Mouse (Mus musculus): ENCODE results near the gene Tbc1d22a.
"Not testable (repeated sequence)": the region's sequence is repeated elsewhere in the genome, so short reads cannot be mapped to it uniquely, and the experiment has no call there.

Tbc1d22a gene

DNA sequence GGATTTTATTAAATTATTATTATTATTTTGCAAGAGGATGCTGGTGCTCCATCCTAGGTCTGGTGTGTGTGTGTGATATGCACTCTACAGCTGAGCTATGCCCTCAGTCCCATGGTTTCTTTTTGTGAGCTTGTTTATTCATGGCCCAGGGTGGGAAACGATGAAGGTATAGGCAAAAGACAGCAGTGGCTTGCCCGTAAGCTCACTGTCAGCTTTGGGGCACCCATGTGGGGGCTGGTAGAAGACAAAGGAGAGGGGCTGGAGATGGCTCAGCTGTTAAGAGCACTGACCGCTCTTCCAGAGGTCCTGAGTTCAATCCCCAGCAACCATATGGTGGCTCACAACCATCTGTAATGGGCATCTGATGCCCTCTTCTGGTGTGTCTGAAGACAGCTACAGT is 32.9 kb upstream of the Tbc1d22a start:
- DNase-seq (ENCODE audit: low spot score): not testable (repeated sequence)

DNA sequence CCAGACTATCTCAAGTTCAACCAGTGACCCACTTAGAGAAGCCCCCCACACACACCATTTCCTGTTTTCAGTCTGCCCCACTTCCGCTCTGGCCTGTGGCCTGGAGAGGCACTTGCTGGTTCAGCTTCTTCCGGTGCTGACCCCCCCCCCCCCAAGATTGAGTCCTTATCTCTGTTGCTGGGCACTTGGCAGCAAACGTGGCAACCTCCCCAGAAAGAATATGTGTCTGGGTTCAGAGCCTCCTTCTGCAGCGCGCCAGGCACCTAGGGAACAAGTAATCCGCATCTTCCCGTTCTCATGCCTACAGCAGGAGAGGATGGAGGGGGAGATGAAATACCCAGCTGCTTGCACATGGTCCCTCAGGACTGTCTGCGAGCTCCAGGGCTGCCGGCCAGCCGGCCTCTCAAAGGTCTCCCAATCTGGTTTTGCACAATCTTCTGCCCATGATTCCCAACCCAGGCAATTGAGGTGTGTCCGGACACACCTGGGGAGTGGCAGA is 32.3 kb upstream of the Tbc1d22a start:
- DNase-seq (ENCODE audit: low spot score): no peak

DNA sequence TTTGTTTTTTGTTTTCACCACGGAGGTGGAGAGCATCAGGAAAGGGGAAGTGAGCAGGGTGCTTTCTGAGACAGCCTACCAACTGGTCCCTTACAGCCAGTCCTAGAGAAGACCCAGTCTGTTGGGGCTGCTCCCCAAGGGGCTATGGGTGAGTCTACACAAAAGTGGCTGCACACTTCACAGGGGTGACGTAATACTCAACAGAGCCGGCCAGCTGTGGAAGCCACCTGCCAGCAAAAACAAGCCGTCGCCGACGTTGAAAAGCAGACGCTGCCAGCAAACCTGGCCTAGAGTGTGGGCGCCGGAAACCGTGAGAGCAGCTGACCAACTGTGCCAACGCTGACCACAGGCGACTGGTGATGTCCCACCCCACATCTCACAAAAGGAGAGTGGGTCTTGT is 31.6 kb upstream of the Tbc1d22a start:
- DNase-seq (ENCODE audit: low spot score): no peak

DNA sequence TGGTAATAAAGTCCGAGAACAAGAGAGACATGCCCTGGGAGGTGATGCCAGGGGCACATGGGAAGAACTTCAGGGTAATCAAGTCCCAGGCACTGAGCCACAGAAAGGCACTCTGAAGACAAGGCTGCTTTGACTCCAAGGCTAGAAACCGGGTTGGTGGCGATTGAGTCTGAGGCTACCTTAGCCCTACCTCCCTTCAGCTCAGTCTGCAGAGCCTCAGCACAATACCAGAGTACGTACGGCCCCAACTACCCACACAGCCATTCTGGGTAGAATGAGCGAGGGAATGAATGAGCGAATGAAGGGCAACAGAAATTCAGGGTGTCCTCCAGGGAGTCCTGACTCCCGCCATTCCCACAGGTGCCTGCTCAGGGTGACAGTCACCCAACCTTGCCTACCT is 30.8 kb upstream of the Tbc1d22a start:
- no peak for DNase-seq (ENCODE audit: low spot score)

DNA sequence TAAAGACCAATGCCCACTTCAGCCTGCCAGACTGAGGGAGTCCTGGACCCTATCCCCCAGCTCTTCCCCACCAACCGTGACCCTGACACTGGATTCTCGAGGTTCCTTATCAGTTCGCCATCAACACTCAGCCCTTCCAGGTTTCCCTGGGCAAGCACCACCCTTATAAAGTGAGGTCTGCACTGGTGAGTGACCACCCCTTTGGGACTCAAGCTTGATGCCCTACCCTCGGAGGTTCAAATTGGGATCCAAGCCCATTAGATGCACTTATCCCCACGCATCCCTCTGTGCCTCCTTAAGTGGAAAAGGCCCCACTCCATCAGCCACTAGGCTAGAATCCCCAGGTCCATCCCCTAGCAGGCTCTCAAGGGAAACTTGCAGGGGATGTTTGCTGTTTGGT is 30.2 kb upstream of the Tbc1d22a start:
- DNase-seq (ENCODE audit: low spot score): no peak

DNA sequence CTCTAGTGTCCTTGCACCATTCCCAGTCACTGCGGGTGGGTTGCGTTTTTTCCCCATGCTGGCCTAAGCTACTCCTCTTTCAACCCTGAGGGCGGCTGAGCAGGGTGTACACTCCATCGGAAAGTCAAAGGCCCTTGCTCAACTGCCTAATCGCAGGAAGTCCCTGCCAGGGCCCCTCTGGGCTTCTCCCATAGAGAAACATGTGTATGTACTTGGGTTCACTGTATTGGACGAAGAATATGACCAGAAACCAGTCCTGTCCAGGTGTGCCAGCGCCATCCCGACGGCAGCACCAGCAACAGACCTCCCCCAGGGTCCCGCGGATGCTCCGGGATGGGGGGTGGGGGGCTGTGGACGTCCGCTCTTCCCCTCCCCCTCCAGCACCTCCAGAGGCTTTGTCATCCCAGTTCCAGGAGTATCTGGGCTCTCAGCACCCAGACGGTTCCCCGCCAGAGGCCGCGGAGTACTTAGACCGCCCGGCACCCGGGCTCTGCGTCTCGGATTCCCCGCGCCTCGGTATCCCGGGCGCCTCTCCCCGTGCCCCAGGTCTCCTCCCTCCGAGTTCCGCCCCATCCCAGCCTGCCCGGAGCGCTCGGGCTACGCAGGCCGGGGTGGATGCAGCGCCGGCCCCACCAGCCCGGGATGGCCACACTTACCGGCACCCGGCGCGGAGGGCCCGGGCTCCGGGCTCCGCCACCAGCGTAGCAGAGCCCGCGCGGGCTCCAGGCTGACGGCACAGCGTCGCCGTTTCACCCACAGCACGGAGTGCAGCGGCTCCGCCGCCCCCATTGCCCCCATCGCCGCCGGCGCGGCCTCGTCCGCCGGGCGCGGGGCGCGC is 29.2 kb upstream of the Tbc1d22a start:
- no peak for DNase-seq (ENCODE audit: low spot score)

DNA sequence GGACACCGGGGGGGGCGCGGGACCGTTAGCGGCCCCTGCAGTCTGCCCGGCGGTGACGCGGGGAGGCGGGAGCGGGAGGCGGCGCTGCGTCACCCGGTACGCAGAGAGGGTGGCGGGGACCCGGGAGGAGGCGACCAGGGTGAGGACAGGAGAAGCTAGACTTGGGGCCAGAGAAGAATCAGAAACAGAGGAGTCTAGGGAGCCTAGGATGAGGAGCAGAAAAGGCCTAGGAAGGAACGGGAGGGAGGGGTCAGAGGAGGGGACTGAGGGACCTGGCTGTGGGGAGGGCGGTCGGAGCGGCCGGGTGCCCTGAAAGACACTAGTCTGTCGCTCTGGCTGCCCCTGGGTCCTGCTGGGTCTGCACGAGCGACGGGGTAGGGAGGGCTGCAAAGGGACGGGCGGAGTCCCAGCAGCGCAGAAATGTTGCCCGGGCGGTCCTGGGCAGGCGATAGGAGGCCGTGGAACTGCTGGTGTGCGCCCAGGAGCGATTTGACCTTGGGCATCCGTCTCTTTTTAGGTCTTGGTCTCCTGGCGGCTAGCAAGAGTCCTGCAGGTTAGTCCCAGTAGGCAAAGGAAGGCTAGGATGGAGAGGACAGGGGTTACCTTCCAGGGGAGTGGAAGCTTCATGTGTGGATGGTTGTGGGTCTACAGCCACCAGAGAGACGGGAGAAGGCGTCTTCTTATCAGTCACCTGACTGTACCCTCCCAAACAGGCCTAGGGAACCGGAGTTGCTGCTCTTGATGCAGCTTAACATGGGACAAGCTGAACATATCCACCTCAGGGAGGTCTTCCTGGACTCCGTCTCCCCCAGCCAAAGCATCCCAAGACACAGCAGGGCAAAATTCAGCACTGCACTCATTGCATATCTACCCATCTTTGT is 28.3 kb upstream of the Tbc1d22a start, which contains the start of gene Cerk:
Cerk (minus strand) TSS at position 453 of the 881 bp plus-strand sequence.
- DNase-seq (ENCODE audit: low spot score): peak; percentile 55

DNA sequence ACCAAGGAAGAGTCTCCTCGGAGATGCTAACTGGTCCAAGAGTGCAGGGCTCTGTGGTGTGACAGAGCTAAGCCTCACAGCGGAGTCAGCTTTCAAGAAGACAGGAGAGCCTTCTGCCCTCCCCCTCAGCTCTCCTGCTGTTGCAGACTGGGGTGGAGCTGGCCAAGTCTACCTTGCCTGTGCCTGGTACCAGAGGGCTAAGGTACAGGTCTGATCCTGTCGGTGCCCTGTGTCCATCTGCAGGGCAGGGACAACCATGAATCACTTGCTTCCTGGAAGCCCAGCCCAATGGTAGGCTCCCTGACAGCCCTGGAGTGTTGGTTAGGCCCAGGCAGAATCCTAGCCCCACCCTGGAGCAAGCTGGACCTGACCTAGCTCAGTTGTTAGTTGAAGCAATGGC is 27.6 kb upstream of the Tbc1d22a start:
- no peak for DNase-seq (ENCODE audit: low spot score)

DNA sequence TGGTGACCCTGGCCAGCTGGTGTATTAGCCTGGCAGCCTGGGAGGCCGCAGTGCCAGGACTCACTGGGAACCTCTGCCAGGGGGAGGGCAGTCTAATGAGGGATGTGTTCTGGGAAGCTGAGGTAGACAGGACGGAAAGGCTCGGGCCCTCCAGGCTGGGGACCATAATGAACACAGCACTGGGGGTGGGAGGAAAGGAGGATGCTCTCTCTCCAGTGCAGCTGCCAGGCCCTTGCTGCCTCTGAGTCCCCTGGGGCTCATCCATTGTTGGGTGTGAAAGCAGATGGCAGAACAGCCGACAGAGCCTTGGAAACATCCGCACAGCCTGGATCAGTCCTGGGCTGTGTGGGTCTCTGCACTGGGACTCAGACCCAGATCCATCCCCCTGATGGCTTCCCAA is 26.1 kb upstream of the Tbc1d22a start:
- no peak for DNase-seq (ENCODE audit: low spot score)

DNA sequence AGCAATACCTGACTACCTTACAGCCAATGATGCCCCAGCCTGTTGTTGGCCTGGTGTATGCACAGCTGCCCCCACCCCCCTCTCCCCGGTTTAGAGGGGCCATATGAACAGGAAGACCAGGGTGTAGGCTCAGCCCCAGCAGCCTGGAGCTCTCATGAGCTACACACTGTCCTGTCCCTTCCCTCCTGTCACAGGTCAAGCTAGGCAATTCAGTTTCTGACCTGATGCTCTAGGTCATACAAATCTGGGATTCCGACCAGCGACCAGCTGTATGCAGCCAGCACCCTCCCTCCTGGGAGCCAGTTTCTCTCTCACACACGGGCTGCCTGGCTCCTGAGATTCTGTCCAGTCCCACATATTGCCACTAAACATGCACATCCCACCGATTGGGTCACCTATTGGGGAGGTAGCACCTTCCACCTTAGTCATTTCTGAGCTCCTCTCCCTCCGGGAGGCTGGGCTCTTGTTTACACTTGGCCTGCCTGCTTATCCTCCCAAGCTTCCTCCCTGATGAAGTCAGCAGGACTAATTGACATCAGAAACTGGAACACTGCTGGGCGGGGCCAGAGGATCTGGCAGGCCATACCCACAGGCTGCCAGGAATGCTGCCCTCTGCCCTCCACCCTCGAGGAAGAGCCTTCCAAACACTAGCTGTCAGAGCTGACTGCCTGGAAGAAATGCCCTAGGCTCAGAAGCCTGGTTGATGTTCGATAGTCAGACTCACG is 25.4 kb upstream of the Tbc1d22a start:
- peak; percentile 77 for DNase-seq (ENCODE audit: low spot score)

DNA sequence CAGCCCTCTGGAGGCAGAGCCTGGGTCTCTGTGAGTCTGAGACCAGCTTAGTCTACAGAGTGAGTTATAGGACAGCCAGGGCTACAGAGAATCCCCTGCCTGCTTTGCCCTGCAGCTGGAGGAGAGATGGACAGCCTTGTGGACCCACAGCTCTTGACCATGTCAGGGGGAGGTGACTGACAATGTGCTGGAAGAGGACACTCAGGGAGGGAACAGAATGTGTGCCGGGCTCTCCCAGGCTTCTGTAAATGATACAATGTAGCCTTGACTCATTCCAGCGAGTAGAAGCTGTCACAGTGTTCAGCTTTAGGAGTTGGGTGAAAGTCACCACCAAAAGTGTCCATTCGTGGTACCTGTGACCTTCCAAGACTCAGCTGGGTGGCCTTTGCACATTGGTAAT is 23.9 kb upstream of the Tbc1d22a start:
- DNase-seq (ENCODE audit: low spot score): peak; percentile 73

DNA sequence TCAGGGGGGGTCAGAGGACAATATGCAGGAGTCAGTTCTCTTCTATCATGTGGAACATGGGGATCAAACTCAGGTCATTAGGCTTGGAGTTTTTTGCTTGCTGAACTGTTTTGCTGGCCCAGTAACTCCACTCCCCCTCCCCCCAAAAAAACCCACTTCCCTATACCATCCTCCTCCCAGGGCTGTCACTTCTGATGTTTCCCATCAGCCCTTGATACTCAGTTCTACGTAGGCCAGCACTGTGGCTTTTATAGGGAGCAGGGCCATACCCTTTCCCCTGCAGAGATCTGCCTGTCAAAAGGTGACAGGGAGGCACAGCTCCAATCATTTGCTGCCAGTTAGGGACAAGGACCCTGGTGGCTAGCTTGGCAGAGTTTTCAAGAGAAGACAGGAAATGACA is 22.8 kb upstream of the Tbc1d22a start:
- no peak for DNase-seq (ENCODE audit: low spot score)

DNA sequence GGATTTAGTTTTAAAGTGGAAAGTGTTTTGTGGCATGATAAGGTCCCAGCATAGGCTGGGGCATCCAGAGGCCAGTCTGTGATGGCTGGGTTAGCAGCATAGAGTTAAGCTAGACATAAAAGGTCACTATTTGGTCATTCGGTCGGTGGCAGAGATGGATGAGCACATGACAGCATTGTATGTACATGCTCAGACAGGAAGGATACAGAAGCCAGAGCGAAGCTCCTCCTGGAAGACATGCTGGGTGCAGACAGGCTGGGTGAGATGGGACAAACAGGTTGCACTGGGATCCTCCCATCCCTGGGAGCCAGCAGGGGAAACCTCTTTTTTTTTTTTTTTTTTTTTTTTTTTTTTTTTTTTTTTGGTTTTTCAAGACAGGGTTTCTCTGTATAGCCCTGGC is 22.3 kb upstream of the Tbc1d22a start:
- no peak for DNase-seq (ENCODE audit: low spot score)

DNA sequence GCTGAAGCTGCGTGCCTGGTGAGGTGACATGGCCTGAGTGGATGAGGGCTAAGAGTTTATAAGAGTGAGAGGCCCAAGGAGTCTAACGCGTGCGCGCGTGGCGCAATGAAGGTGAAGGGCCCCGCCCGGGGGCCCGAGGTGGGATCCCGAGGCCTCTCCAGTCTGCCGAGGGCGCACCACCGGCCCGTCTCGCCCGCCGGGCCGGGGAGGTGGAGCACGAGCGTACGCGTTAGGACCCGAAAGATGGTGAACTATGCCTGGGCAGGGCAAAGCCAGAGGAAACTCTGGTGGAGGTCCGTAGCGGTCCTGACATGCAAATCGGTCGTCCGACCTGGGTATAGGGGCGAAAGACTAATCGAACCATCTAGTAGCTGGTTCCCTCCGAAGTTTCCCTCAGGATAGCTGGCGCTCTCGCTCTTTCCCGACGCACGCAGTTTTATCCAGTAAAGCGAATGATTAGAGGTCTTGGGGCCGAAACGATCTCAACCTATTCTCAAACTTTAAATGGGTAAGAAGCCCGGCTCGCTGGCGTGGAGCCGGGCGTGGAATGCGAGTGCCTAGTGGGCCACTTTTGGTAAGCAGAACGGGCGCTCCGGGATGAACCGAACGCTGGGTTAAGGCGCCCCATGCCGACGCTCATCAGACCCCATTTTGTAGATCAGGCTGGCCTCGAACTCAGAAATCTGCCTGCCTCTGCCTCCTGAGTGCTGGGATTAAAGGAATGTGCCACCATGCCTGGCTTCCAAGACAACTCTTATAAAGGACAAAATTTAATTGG is 19.4 kb upstream of the Tbc1d22a start:
- DNase-seq (ENCODE audit: low spot score): not testable (repeated sequence)

DNA sequence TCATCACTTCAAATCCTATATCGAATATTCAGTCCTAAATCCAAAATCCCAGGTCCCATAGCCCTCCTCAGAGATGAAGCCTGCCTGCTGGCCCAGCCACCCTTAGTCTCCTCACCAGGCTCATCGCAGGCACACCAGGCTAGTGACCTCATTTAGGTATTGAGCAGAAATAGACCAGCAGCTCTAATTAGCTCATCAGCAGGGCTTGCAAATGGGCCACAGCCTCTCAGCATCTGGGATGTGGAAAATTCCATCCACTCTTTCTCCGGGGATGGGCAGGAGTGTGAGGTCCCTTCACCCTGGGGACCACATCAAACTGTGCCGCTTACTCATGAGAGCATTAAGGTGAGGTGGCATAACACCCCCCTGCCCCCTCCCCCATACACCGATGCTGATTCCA is 15.2 kb upstream of the Tbc1d22a start:
- no peak for DNase-seq (ENCODE audit: low spot score)

DNA sequence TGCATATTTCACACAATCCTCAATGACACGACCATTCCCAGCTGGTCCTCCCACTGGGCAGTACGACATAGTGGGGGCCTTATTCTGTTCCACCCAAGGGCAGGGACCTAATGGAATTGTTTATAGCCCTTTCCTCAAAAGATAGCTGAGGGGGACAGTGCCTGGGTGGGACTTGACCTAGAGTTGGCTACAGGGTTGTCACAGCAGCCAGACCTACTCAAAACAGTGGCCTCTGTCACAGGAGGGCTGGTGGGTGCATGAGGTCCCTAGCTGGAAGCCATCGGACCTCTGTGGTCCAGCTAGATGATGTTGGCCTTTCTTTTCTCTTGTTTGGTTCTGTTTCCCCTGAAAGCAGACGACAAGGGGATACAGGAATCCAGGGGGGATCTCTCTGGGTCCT is 14.8 kb upstream of the Tbc1d22a start:
- DNase-seq (ENCODE audit: low spot score): no peak

DNA sequence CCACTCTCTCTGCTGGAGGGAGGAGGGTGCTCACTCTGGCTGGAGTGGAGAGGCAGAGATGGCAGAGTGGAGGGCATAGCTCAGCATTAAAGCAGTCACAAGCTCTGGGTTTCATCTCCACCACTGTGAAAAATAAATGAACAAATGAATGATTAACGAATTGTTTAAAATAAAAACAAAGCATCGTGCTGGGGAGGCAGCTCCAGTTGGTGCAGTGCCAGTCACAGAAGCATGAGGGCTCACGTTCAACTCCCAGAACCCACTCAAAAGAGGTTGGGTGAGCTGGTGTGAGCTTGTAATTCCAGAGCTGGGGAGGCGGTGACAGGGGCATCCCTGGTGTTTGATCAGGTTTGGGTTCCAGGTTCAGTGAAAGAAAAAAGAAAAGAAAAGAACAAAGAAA is 14.1 kb upstream of the Tbc1d22a start:
- DNase-seq (ENCODE audit: low spot score): no peak

DNA sequence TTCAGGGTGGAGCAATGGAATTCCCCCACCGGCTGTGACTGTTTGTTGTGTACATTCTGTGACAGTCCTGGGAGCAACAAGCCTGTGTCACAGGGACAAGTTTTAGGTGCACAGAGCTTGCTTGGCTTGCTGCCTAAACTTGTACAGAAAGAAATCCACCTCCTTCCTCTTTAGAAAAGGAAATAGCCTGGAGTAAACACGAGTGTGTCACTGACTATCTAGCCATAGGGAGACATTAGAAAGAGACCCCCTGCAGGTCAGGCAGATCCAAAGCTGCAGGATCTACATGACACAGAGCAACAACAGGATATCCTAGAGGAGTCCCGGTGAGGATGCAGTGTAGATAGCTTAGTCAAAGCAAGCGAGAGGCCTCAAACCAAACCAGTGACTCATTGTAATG is 13.2 kb upstream of the Tbc1d22a start:
- no peak for DNase-seq (ENCODE audit: low spot score)

DNA sequence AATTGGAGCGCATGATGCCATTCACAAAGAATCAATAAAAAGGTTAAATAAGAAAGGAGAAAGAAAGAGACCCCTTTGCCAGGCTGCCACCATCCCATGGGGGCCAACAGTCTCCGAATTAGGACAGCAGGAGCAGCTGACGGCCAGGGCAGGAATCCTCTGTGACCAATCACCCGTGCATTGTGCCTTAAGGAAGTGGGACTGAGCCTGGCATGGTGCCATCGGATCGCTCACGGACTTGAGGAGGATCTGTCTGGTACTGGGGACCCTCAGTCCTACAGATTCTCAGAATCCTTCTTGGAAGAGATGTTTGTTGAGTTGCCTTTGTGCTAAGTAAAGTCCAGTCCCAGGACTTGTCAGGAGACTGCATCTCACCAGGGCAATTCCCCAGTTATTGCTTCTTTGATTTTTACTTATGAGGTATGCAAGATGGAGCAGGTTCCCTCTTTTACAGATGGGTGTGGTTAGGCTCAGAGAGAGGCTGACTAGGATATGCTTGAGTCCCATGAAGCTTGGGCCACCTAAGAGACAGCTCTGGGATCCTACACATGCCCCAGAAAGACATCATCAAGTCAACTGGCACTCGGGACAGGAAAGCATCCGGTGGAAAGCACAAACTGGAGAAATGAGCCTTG is 12.4 kb upstream of the Tbc1d22a start:
- no peak for DNase-seq (ENCODE audit: low spot score)

DNA sequence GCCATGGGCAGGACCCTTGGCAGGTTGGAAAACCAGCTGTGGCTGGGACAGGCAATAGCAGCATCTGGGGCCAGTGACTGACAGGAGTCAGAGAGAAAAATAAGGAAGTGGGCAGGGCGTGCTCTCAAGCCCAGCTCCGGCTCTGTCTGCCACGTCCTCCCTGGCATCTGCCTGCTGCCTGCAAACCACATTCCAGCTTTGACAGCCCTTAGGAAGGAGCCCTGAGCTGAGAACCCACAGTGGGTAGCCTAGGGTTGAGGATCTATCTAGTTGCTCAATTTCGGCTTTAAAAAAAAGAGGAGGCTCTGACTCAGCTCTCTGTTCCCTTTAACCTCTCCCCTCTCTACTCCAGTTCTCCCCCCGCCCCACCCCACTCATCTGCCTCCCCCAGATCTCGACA is 11.6 kb upstream of the Tbc1d22a start:
- DNase-seq (ENCODE audit: low spot score): no peak

DNA sequence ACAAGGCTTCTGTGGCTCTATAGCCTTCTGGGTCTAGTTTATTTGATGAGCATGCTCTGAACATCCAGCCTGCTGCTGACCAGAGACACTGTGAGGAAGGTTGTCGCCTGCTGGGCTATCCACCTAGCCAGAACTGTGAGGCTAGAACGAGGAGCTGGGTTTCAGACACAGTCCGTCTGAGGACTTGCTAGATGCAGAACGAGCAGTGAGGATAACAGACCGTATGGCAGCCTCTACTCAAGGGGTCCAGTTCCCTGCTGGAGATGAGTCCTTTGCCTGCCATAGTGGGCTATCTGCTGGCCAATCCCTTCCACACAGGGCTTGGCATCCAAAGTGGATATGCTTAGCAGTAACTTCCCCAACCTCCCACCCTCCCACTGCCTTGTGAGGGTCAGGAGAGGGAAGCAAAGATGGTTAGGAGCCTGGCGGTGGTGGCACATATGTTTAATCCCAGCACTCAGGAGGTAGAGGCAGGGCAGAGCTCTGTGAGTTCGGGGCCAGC is 10.9 kb upstream of the Tbc1d22a start:
- no peak for DNase-seq (ENCODE audit: low spot score)
